Mouse (Mus musculus) neural tube, embryonic 15.5 days (tissue): ENCODE results near the gene Olfr102. TPM values are rescaled to one million over a fixed set of nuclear protein-coding genes. Genes with fewer than 3 reads are reported as not detected.

Experiments used
- ATAC-seq: fragments of 200-750 bp; cut with Nextera tagmentation; 2 replicates; pipeline ENCODE4 v1.8.0; 2017; ENCODE audit warnings: mild to moderate bottlenecking, moderate TSS enrichment, moderate library complexity; ENCODE audit not compliant: low FRiP score
- H3K27ac ChIP-seq: fragments of 300-500 bp; sonication (generic); replicated peaks from 2 replicates; pipeline ENCODE4 v1.5.1; 2015; ENCODE audit warnings: mild to moderate bottlenecking, inconsistent platforms
- H3K27me3 ChIP-seq: fragments of 300-500 bp; sonication (generic); replicated peaks from 2 replicates; pipeline ENCODE4 v1.6.1; 2015; ENCODE audit warnings: inconsistent platforms
- H3K36me3 ChIP-seq: fragments of 300-500 bp; sonication (generic); 2 replicates; pipeline ENCODE4 v1.6.1; 2015; ENCODE audit warnings: inconsistent platforms
- H3K4me1 ChIP-seq: fragments of 300-500 bp; sonication (generic); 2 replicates; pipeline ENCODE4 v1.6.1; 2015; ENCODE audit warnings: inconsistent platforms
- H3K4me2 ChIP-seq: fragments of 300-500 bp; sonication (generic); 2 replicates; pipeline ENCODE4 v1.6.1; 2015; ENCODE audit warnings: inconsistent platforms, mild to moderate bottlenecking, moderate library complexity
- H3K4me3 ChIP-seq: fragments of 300-500 bp; sonication (generic); replicated peaks from 2 replicates; pipeline ENCODE4 v1.5.1; 2015; ENCODE audit warnings: mild to moderate bottlenecking, inconsistent platforms
- H3K9ac ChIP-seq: fragments of 300-500 bp; sonication (generic); replicated peaks from 2 replicates; pipeline ENCODE4 v1.6.1; 2015; ENCODE audit warnings: mild to moderate bottlenecking, inconsistent platforms
- H3K9me3 ChIP-seq: fragments of 300-500 bp; sonication (generic); replicated peaks from 2 replicates; pipeline ENCODE4 v1.6.1; 2016; ENCODE audit warnings: inconsistent platforms
- WGBS: fragments of 180-500 bp; shearing (Covaris S2); methylation state at CpG from one replicate; pipeline ENCODE4 v1.1.7; 2015; ENCODE audit warnings: mixed read lengths; 5-methylcytosine and 5-hydroxymethylcytosine counted together
- polyA plus RNA-seq: library from polyadenylated mRNA; unstranded; fragments of >200 nt; fragmentation: Nextera tagmentation; extraction: Ambion mirVana; gene quantifications from 2 replicates; pipeline ENCODE4 v1.2.1, GENCODE M21; 2015

Olfr102 gene
- not detected in 2 replicates for polyA plus RNA-seq

DNA sequence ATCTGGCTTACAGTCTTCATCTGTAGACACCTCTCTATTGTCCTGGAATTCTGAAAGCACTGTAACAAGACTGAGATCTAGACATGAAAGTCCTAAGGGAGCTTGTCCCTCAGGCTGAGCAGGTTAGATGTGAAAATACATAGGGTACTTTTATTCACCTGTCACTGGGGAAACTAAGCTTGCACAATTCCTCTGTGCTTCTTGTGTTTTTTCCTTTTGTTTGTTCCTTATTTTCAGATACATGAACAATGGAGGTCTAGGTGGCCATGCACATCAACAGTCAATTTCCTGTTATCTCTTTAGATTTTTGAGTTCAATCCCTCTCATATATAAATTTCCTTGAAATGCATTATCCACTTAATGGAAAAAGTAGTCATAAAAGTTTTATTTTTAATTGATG, at the start of gene Olfr102:
Olfr102 (minus strand) TSS at position 101 of the 400 bp plus-strand sequence.
- H3K27me3 ChIP-seq, result no peaks in the 10 kb centered on the region
- no peak within 1 kb of the TSS for H3K4me3 ChIP-seq
- H3K4me1 ChIP-seq, result no peaks in the 10 kb centered on the region
- no peaks in the 10 kb centered on the region for H3K9me3 ChIP-seq
- H3K4me2 ChIP-seq, result no peak within 1 kb of the TSS
- no peak within 1 kb of the TSS for H3K27ac ChIP-seq
- no peak for ATAC-seq
- H3K36me3 ChIP-seq, result no peaks in the 10 kb centered on the region
- no peak within 1 kb of the TSS for H3K9ac ChIP-seq

DNA sequence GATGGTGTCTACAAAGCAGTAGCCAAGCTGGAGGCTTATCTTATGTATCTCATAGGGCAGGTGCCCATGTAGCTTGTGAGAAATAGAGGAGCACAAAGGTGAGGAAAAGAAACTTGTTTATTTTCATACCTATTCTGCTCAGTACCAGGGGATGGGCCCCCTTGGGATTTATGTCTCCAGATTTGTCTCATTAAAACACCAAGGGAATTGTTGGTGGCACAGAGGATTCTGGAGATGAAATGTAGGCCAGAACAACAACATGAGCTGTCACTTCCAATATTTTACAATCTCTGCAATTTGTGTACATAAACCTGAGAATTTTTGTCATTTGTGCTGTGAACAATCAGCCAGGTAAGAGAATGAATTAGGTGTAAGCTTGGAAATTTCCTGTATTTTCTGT, 42.4 kb upstream of the Olfr102 start, which contains the start of gene Olfr104-ps:
Olfr104-ps (plus strand) TSS at position 301 of the 400 bp plus-strand sequence.
- Histone ChIP-seq H3K4me2 (no peak within 1 kb of the TSS), H3K9me3 (no peaks in the 10 kb centered on the region), H3K27me3 (no peaks in the 10 kb centered on the region), H3K9ac (no peak within 1 kb of the TSS), H3K36me3 (no peaks in the 10 kb centered on the region), H3K4me1 (no peaks in the 10 kb centered on the region), H3K27ac (no peak within 1 kb of the TSS), H3K4me3 (no peak within 1 kb of the TSS)
- no peak for ATAC-seq

DNA sequence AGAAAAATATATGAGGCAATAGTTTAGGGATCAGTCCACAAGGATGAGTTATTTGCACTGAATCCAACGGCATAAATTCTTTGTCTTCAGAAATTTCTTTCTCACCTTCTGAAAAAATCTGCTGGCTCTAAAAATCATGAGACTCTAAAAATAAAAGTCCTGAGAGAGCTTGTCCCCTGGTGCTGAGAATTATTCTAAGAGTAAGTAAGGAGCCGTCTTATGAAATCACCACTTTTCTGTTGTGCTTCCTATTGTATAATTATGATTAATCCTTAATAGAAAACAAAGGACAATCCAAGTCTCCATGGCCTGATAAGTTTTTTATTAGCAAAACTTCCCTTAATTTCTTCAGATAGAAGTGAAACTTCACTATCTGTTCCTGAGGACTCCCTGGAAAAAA, 22.7 kb upstream of the Olfr102 start, which contains the start of gene Olfr103:
Olfr103 (minus strand) TSS at position 101 of the 400 bp plus-strand sequence.
- Histone ChIP-seq H3K27ac (no peak within 1 kb of the TSS), H3K36me3 (no peaks in the 10 kb centered on the region), H3K9me3 (no peaks in the 10 kb centered on the region), H3K27me3 (no peaks in the 10 kb centered on the region), H3K4me1 (no peaks in the 10 kb centered on the region), H3K9ac (no peak within 1 kb of the TSS), H3K4me2 (no peak within 1 kb of the TSS), H3K4me3 (no peak within 1 kb of the TSS)
- WGBS, result 92% methylated on average over 2 of the region's 2 CpGs
- ATAC-seq, result no peak

DNA sequence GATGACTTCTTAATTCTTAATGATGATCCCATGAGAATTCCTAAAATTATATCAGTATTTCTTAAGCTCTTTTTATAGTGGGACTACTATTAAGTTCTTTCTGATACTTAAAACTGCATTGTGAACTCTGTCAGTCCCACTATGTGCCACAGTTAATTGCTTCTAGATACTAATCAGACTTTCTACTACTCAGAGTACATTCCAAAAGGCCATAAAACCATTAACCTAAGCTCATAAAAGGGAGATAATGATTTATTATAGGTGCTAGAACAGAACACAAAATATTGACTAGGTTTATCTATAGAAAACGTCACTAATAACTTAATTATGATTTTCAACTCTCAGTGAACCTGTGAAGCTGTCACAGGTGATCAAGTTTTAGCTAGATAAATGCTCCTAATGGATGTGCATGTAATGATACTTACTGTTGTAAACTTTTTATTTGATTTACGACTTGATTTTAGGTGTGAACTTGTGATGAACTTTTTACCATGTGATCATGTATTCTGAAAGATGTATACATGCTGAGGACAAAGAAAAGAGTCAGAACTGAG, 6.6 kb downstream of the Olfr102 start:
- no peak overlapping the region for H3K4me3 ChIP-seq
- WGBS, result 51% methylated on average over 2 of the region's 2 CpGs
- H3K9ac ChIP-seq, result no peak overlapping the region
- no peaks in the 10 kb centered on the region for H3K27me3 ChIP-seq
- no peak for ATAC-seq
- H3K4me2 ChIP-seq, result no peak overlapping the region
- H3K9me3 ChIP-seq, result no peaks in the 10 kb centered on the region
- H3K27ac ChIP-seq, result no peak overlapping the region
- no peaks in the 10 kb centered on the region for H3K36me3 ChIP-seq
- H3K4me1 ChIP-seq, result no peaks in the 10 kb centered on the region

DNA sequence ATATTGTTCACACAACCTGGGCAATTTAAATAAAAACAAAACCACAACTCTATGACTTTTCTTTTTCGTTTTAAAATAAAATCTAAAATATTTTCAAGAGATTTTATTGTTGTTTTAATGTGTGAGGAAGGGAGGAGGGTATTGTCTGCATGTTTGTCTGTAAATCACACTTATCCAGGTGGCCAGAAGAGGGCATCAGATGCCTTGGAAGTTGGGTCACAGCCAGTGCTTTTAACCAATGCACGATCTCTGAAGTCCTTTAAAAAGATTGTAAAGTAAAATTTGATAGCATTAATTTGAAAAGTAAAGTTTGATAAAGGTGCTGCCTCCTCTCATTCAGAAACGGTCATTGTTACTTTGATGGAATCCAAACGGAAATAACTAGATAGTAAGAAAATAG, 8.4 kb downstream of the Olfr102 start:
- Histone ChIP-seq H3K4me3 (no peak overlapping the region), H3K4me1 (no peaks in the 10 kb centered on the region), H3K27ac (no peak overlapping the region), H3K36me3 (no peaks in the 10 kb centered on the region), H3K9me3 (no peaks in the 10 kb centered on the region), H3K27me3 (no peaks in the 10 kb centered on the region), H3K4me2 (no peak overlapping the region), H3K9ac (no peak overlapping the region)
- no peak for ATAC-seq
- WGBS, result 44% methylated on average over 4 of the region's 4 CpGs

DNA sequence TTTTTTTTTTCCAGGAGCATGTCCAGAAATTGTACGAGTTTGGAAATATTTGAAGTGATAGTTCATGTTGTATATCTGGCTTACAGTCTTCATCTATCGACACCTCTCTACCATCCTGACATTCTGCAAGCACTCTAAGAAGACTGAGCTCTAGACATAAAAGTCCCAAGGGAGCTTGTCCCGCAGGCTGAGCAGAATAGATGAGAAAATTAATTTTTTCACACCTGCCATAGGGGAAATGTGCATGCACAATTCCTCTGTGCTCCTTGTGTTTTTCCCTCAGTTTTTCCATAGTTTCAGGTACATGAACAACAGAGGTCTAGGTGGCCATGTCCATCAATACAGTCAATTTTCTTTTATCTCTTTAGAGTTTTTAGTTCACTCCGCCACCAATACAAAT, 12.6 kb downstream of the Olfr102 start, which contains the start of gene Olfr101:
Olfr101 (minus strand) TSS at position 101 of the 400 bp plus-strand sequence.
- H3K4me3 ChIP-seq, result no peak within 1 kb of the TSS
- no peaks in the 10 kb centered on the region for H3K4me1 ChIP-seq
- H3K36me3 ChIP-seq, result no peaks in the 10 kb centered on the region
- no peaks in the 10 kb centered on the region for H3K9me3 ChIP-seq
- no peak for ATAC-seq
- no peak within 1 kb of the TSS for H3K4me2 ChIP-seq
- no peaks in the 10 kb centered on the region for H3K27me3 ChIP-seq
- no peak within 1 kb of the TSS for H3K27ac ChIP-seq
- WGBS, result 82% methylated on average over 4 of the region's 4 CpGs
- H3K9ac ChIP-seq, result no peak within 1 kb of the TSS

DNA sequence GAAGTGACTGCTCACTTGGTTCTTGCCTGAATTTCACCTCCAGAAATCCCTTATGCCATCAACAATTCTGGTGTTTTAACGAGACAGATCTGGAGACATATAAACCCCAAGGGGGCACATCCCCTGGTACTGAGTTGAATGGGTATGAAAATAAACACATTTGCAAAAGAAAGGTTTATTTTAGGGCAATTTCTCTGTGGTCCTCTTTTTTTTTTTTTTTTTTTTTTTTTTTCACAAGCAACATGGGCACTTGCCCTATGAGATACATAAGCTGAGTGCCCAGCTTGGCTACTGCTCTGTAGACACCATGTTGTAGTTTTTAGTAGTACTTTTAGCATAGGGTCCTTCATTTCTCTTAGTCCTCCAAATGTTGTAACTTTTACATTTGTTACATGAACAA, 33.5 kb downstream of the Olfr102 start, which contains the start of gene Olfr99:
Olfr99 (minus strand) TSS at position 101 of the 400 bp plus-strand sequence.
- Histone ChIP-seq H3K36me3 (no peaks in the 10 kb centered on the region), H3K4me3 (no peak within 1 kb of the TSS), H3K27me3 (no peaks in the 10 kb centered on the region), H3K4me2 (no peak within 1 kb of the TSS), H3K9me3 (no peaks in the 10 kb centered on the region), H3K4me1 (no peaks in the 10 kb centered on the region), H3K27ac (no peak within 1 kb of the TSS), H3K9ac (no peak within 1 kb of the TSS)
- WGBS, result 74% methylated on average over 1 of the region's 1 CpGs
- ATAC-seq, result no peak

DNA sequence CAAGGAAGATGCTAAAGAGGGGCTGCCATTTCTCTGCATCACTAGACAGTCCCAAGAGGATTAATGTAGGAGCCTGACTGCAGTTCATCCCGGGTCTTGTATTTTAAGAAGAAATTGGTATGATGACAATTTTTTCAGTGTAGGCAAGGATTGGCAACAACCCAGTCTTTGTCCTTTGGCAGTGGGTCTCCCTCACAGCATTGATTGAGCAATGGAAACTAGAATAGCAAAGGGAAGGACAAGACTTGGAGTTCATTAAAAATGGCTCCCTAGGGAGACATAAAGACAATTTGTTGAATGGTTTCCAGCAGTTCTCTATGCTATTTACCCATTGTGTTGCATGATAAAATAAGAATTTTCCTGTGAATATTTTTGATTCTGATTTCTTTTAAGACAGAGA, 36.5 kb downstream of the Olfr102 start:
- Histone ChIP-seq H3K4me3 (no peak overlapping the region), H3K27ac (no peak overlapping the region), H3K9ac (no peak overlapping the region), H3K9me3 (no peaks in the 10 kb centered on the region), H3K4me1 (no peaks in the 10 kb centered on the region), H3K36me3 (no peaks in the 10 kb centered on the region), H3K27me3 (no peaks in the 10 kb centered on the region), H3K4me2 (no peak overlapping the region)
- no peak for ATAC-seq
- 89% methylated on average over 1 of the region's 1 CpGs for WGBS

DNA sequence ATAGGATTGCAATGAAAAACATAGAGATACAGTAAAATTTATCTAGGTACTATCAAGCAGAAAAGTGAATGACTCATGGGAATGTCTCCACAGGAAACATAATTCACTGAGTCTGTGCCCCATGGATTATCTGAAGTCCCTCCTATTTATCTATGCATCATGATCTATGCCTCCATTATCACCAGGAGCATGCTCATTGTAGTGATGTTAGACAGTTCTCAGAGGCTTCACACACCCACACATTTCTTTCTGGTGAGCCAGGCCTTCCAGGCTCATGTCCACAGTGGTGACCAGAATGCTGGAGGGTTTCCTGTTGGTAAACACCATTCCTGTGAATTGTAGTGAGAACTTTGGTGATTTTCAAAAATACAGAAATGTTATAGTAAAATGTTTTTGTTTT, 40.3 kb downstream of the Olfr102 start:
- Histone ChIP-seq H3K4me1 (no peaks in the 10 kb centered on the region), H3K27ac (no peak overlapping the region), H3K4me2 (no peak overlapping the region), H3K4me3 (no peak overlapping the region), H3K9me3 (no peaks in the 10 kb centered on the region), H3K9ac (no peak overlapping the region), H3K27me3 (no peaks in the 10 kb centered on the region), H3K36me3 (no peaks in the 10 kb centered on the region)
- ATAC-seq, result no peak

DNA sequence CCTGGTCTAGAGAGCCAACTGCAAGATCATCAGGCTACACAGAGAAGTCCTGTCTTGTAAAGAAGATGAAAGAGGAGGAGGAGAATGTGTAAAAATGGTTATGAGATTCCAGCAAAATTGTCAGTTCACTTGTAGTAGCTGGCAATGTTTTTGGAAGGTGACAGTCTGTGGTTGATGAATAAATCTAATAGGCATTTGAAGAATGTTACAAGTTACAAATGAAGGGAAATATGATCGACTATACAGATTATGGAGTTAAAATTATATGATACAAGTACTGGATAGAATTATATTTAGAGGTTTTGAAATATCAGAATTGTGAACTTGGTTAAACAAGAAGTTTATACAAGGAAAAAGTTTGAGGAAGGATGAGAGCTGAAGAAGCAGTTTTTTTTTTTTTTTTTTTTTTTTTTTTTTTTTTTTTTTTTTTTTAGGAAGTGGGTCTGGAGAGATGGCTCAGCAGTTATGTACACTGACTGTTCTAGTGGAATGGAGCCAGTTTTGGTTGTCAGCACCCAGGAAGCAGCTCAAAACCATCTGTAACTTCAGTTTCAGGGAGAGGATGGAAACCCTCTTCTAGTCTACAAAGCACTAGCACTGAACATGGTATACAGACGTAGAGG, 41.1 kb downstream of the Olfr102 start:
- no peak for ATAC-seq
- Histone ChIP-seq H3K36me3 (no peaks in the 10 kb centered on the region), H3K27me3 (no peaks in the 10 kb centered on the region), H3K9me3 (no peaks in the 10 kb centered on the region), H3K4me2 (no peak overlapping the region), H3K9ac (no peak overlapping the region), H3K4me3 (no peak overlapping the region), H3K4me1 (no peaks in the 10 kb centered on the region; the same call in 1 of the 2 replicates), H3K27ac (no peak overlapping the region)
- 88% methylated on average over 2 of the region's 2 CpGs for WGBS

DNA sequence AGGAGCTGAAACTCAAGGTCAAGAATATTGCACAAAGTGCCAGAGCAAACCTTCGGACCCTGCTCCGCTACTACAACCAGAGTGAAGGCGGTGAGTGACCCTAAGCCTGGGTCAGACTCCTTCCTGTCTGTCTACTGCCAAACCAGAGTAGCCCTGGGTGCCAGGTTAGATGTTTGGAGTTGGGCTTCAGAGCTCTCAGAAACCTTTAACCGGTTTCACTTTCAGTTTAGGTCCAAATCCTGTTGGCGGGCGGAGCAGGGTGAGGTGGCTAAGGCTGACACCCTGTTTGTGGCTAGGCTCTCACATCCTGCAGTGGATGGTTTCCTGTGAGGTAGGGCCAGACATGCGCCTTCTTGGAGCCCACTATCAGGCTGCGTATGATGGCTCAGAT, 46.2 kb downstream of the Olfr102 start:
- Histone ChIP-seq H3K27me3 (no peaks in the 10 kb centered on the region), H3K4me3 (peak overlapping the region; percentile 54), H3K9me3 (no peaks in the 10 kb centered on the region), H3K9ac (peak overlapping the region; percentile 51), H3K4me1 (peaks cover 6% of the 10 kb centered on the region), H3K4me2 (peak overlapping the region; percentile 98), H3K36me3 (no peaks in the 10 kb centered on the region), H3K27ac (no peak overlapping the region)
- WGBS, result 66% methylated on average over 8 of the region's 8 CpGs
- ATAC-seq, result no peak

DNA sequence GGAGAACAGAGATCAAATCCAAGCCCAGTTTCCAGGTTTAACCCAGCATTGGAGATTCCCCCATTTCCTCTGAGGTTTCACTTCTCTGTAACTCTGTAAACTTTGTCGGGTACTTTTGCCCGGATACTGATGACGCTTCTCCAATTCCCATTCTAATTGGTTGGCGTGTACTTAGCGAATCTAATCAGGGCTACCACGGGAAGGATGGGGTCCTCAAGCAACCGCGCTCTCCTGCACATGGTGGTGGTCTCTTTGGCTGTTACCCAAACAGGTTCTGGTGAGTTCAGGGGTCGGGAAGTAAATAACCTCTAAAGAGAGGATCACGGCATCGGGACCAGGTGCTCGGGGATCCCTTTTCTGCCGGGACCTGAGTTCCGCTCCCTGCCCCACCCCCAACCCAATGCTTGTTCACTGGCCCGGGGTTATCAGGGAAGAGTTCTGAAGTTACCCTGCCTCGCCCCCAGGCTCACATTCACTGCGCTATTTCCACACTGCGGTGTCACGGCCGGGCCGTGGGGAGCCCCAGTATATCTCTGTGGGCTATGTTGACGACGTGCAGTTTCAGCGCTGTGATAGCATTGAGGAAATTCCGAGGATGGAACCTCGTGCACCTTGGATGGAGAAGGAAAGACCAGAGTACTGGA, 46.7 kb downstream of the Olfr102 start, which contains the start of gene H2-M3:
H2-M3 (plus strand) TSS at position 163 of the 644 bp plus-strand sequence.
- H3K27me3 ChIP-seq, result no peaks in the 10 kb centered on the region
- no peaks in the 10 kb centered on the region for H3K9me3 ChIP-seq
- WGBS, result 6% methylated on average over 26 of the region's 26 CpGs
- H3K4me1 ChIP-seq, result peaks cover 6% of the 10 kb centered on the region
- H3K36me3 ChIP-seq, result no peaks in the 10 kb centered on the region
- peak within 1 kb of the TSS; percentile 98 for H3K4me2 ChIP-seq
- H3K27ac ChIP-seq, result no peak within 1 kb of the TSS
- peak within 1 kb of the TSS; percentile 51 for H3K9ac ChIP-seq
- ATAC-seq, result peak; percentile 99
- H3K4me3 ChIP-seq, result peak within 1 kb of the TSS; percentile 54
